Mouse (Mus musculus) hindbrain, postnatal 0 days (tissue): ENCODE results near the gene Cryzl1. TPM values are rescaled to one million over a fixed set of nuclear protein-coding genes. Genes with fewer than 3 reads are reported as not detected.

ENCODE experiments used
- ATAC-seq: fragments of 200-750 bp; cut with Nextera tagmentation; 2 replicates; pipeline ENCODE4 v1.8.0; 2017; ENCODE audit warnings: mild to moderate bottlenecking, moderate TSS enrichment, moderate library complexity
- DNase-seq: peaks from one replicate; pipeline ENCODE4 v3.0.0-alpha.2; 2015; ENCODE audit warnings: low spot score
- H3K27ac ChIP-seq: fragments of 300-500 bp; sonication (generic); 2 replicates; pipeline ENCODE4 v1.5.1; 2014; ENCODE audit warnings: mild to moderate bottlenecking
- H3K27me3 ChIP-seq: fragments of 300-500 bp; sonication (generic); 2 replicates; pipeline ENCODE4 v1.6.1; 2014; ENCODE audit warnings: low read length, mixed read lengths; ENCODE audit not compliant: insufficient read depth
- H3K36me3 ChIP-seq: fragments of 300-500 bp; sonication (generic); 2 replicates; pipeline ENCODE4 v1.6.1; 2014; ENCODE audit warnings: low read length, mixed read lengths; ENCODE audit not compliant: insufficient read depth
- H3K4me1 ChIP-seq: fragments of 300-500 bp; sonication (generic); 2 replicates; pipeline ENCODE4 v1.6.1; 2014; ENCODE audit warnings: antibody characterized with exemption, low read length, mixed read lengths; ENCODE audit not compliant: insufficient read depth
- H3K4me2 ChIP-seq: fragments of 300-500 bp; sonication (generic); 2 replicates; pipeline ENCODE4 v1.6.1; 2014; ENCODE audit warnings: low read depth, mild to moderate bottlenecking, low read length, moderate library complexity, mixed read lengths
- H3K4me3 ChIP-seq: fragments of 300-500 bp; sonication (generic); 2 replicates; pipeline ENCODE4 v1.5.1; 2014; ENCODE audit warnings: low read length
- H3K9ac ChIP-seq: fragments of 300-500 bp; sonication (generic); replicated peaks from 2 replicates; pipeline ENCODE4 v1.6.1; 2014; ENCODE audit warnings: mild to moderate bottlenecking, low read length, moderate library complexity, mixed read lengths
- H3K9me3 ChIP-seq: fragments of 300-500 bp; sonication (generic); 2 replicates; pipeline ENCODE4 v1.6.1; 2016; ENCODE audit warnings: low read length, mixed read lengths
- CTCF ChIP-seq: IDR thresholded peaks from 2 replicates; pipeline ENCODE4 v1.5.1; 2016; ENCODE audit warnings: antibody characterized with exemption, control low read depth, low read depth
- WGBS: fragments of 180-500 bp; shearing (Covaris S2); extraction: QIAGEN DNeasy Blood & Tissue Kit; methylation state at CpG from one replicate; pipeline ENCODE4 v1.1.7; 2014; 5-methylcytosine and 5-hydroxymethylcytosine counted together
- polyA plus RNA-seq: library from polyadenylated mRNA; unstranded; fragments of >200 nt; fragmentation: Nextera tagmentation; extraction: Ambion mirVana; gene quantifications from 2 replicates; pipeline ENCODE4 v1.2.1, GENCODE M21; 2015
- total RNA-seq: library from RNA; depleted of rRNA; stranded (reverse); fragments of >200 nt; gene quantifications from 2 replicates; pipeline ENCODE4 v1.2.3, GENCODE M21; 2014

Gene Cryzl1
- total and polyA plus RNA-seq, 2 experiments from 2014 or later = 67.3 to 101 TPM

GRCm38 (mm10) chr16:91658471-91658870 lies 70.3 kb downstream of the Cryzl1 start:
- H3K36me3 ChIP-seq = peaks cover 67% of the 10 kb centered on the region

GRCm38 (mm10) chr16:91657285-91657684 lies 71.5 kb downstream of the Cryzl1 start:
- Histone ChIP-seq H3K9me3 (no peaks in the 10 kb centered on the region), H3K4me3 (no peak overlapping the region), H3K27ac (no peak overlapping the region), H3K36me3 (peaks cover 64% of the 10 kb centered on the region), H3K9ac (no peak overlapping the region), H3K27me3 (no peaks in the 10 kb centered on the region), H3K4me1 (no peaks in the 10 kb centered on the region), H3K4me2 (no peak overlapping the region)
- 99% methylated on average over 17 of the region's 17 CpGs for WGBS
- TF ChIP-seq CTCF = no peak
- DNase-seq (no peak), ATAC-seq (peak; percentile 66)

More at GRCm38 (mm10) chr16:91658471-91658870, 70.3 kb downstream of the Cryzl1 start:
- H3K9me3 ChIP-seq = no peaks in the 10 kb centered on the region
- TF ChIP-seq CTCF = no peak
- no peak overlapping the region for H3K27ac ChIP-seq
- no peaks in the 10 kb centered on the region for H3K27me3 ChIP-seq
- no peak overlapping the region for H3K4me3 ChIP-seq
- WGBS = 93% methylated on average over 5 of the region's 5 CpGs
- no peak for DNase-seq
- no peaks in the 10 kb centered on the region for H3K4me1 ChIP-seq
- ATAC-seq = no peak
- no peak overlapping the region for H3K4me2 ChIP-seq
- no peak overlapping the region for H3K9ac ChIP-seq

GRCm38 (mm10) chr16:91655285-91655684 lies 73.5 kb downstream of the Cryzl1 start:
- Histone ChIP-seq H3K36me3 (peaks cover 68% of the 10 kb centered on the region), H3K9me3 (no peaks in the 10 kb centered on the region), H3K4me3 (no peak overlapping the region), H3K4me1 (no peaks in the 10 kb centered on the region), H3K27ac (no peak overlapping the region), H3K27me3 (no peaks in the 10 kb centered on the region), H3K4me2 (no peak overlapping the region), H3K9ac (no peak overlapping the region)
- DNase-seq (no peak), ATAC-seq (no peak)
- no peak for TF ChIP-seq CTCF
- WGBS = 97% methylated on average over 9 of the region's 9 CpGs

GRCm38 (mm10) chr16:91652191-91652590 lies 76.6 kb downstream of the Cryzl1 start:
- H3K9me3 ChIP-seq = no peaks in the 10 kb centered on the region
- peaks cover 39% of the 10 kb centered on the region for H3K36me3 ChIP-seq
- WGBS = 89% methylated on average over 3 of the region's 3 CpGs
- peaks cover 7% of the 10 kb centered on the region; the same call in 1 of the 2 replicates for H3K4me1 ChIP-seq
- H3K4me2 ChIP-seq = no peak overlapping the region
- ATAC-seq = no peak
- TF ChIP-seq CTCF = no peak
- no peak overlapping the region for H3K4me3 ChIP-seq
- H3K9ac ChIP-seq = no peak overlapping the region
- no peak for DNase-seq
- no peaks in the 10 kb centered on the region for H3K27me3 ChIP-seq
- no peak overlapping the region for H3K27ac ChIP-seq

GRCm38 (mm10) chr16:91649781-91650180 lies 79.0 kb downstream of the Cryzl1 start:
- Histone ChIP-seq H3K4me2 (peak overlapping the region; percentile 27; the same call in 1 of the 2 replicates), H3K4me3 (no peak overlapping the region), H3K9ac (no peak overlapping the region), H3K27me3 (no peaks in the 10 kb centered on the region), H3K9me3 (no peaks in the 10 kb centered on the region), H3K4me1 (peaks cover 7% of the 10 kb centered on the region; the same call in 1 of the 2 replicates), H3K27ac (no peak overlapping the region), H3K36me3 (peaks cover 15% of the 10 kb centered on the region)
- DNase-seq (no peak), ATAC-seq (no peak)
- TF ChIP-seq CTCF = no peak

- H3K4me1 ChIP-seq = peaks cover 7% of the 10 kb centered on the region; the same call in 1 of the 2 replicates
- no peak for TF ChIP-seq CTCF
- H3K36me3 ChIP-seq = peaks cover 12% of the 10 kb centered on the region
- ATAC-seq (no peak), DNase-seq (no peak)
- H3K9ac ChIP-seq = no peak overlapping the region
- no peaks in the 10 kb centered on the region for H3K27me3 ChIP-seq
- H3K4me2 ChIP-seq = peak overlapping the region; percentile 76
- no peak overlapping the region for H3K27ac ChIP-seq
- no peaks in the 10 kb centered on the region for H3K9me3 ChIP-seq
- WGBS = 47% methylated on average over 3 of the region's 3 CpGs
- peak overlapping the region; percentile 81 for H3K4me3 ChIP-seq
These were observed 79.5 kb downstream of the Cryzl1 start for GRCm38 (mm10) chr16:91649246-91649645.

GRCm38 (mm10) chr16:91648220-91648550 lies 80.6 kb downstream of the Cryzl1 start:
- TF ChIP-seq CTCF = no peak
- Histone ChIP-seq H3K9me3 (no peaks in the 10 kb centered on the region), H3K4me3 (peak overlapping the region; percentile 81), H3K9ac (peak overlapping the region; percentile 74), H3K36me3 (peaks cover 12% of the 10 kb centered on the region), H3K4me2 (peak overlapping the region; percentile 76), H3K27ac (peak overlapping the region; percentile 97), H3K27me3 (no peaks in the 10 kb centered on the region), H3K4me1 (peaks cover 7% of the 10 kb centered on the region; the same call in 1 of the 2 replicates)
- ATAC-seq = peak; percentile 47
- 1% methylated on average over 24 of the region's 25 CpGs for WGBS
- DNase-seq = peak; percentile 73
